Mouse (Mus musculus): ENCODE results near the gene Clasp1.

Clasp1 gene

GRCm38 (mm10) chr1:118660880-118661465, 272.1 kb downstream of the Clasp1 start:
- no peak for DNase-seq (ENCODE audit: low spot score)
